Mouse (Mus musculus): ENCODE measurements around the gene Limch1.

Gene Limch1

GRCm38 (mm10) chr5:66782851-66783250 lies 37.2 kb downstream of the Limch1 start:
- DNase-seq (ENCODE audit: extremely low read depth, insufficient read length, low spot score), result no peak

- DNase-seq (ENCODE audit: extremely low read depth, insufficient read length, low spot score), result no peak
These were observed 39.2 kb downstream of the Limch1 start for GRCm38 (mm10) chr5:66784624-66785361.

DNA sequence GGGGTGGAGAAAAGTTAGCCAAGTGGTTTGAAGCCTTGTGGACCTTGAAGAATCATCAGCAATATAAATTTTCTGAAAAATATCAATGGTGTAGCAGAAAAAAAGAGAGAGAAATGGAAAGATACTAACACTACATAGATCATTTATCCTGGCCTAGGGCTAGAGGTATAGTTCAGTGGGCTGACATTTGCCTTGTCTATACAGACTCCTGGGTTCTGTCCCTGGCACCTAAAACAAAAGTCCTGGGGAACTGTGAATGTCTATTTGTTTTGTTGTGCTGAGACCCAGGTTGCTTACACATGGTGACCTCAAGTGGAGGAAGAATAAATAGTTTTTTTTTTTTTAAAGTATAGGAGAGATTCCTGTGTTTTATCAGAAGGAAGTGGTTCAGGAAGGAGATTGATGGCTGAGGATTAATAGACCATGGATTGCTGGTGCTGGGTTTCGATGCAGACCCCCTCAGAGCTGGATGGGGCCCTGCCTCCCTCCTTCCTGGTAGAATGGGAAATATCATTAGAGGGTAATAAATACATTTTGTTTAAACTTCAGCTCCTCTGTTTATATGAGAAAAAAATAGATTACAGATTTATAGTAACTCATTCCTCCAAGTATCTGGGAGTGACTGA lies 40.5 kb downstream of the Limch1 start:
- DNase-seq (ENCODE audit: extremely low read depth, insufficient read length, low spot score), result no peak

DNA sequence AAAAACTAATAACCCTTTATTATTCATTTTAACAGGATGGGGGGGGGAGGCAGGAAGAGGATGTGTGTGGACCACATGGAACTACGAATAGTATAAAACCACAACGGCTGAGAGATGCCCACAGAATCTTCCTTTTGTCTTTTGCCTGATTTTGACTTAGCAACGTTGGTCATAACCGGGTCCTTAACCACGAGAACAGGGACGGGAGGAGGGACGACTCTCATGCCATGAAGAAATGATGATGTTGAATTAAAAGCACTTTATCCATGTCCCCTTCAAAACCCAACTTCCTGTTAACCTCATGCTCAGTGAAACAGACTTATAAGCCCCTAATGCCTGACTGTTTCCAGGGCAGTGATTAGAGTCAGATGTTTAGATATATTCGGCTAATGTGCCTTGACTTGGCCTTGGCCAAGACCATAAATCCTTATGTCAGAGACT lies 41.0 kb downstream of the Limch1 start:
- DNase-seq (ENCODE audit: extremely low read depth, insufficient read length, low spot score), result no peak

DNA sequence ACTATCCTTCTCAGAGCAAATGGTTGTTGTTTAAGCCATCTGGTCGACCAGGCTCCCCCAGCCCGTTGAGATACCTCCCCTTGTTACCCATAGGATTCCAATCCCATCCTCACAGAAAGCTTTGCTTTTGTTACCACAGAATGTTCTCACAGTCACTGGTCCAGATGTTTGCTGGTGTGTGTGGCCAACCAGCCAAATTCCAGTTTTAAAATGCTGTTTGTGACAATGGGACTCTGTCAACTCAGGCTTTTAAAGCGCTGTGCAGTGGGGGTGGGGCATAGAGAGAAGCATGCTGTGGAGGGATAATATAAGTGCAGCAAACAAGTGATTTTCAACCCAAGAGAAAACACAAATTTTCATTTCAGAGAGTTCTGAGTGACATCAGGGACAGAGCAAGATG lies 43.4 kb downstream of the Limch1 start:
- DNase-seq (ENCODE audit: extremely low read depth, insufficient read length, low spot score), result no peak

GRCm38 (mm10) chr5:66791161-66791560 lies 45.5 kb downstream of the Limch1 start:
- no peak for DNase-seq (ENCODE audit: extremely low read depth, insufficient read length, low spot score)

DNA sequence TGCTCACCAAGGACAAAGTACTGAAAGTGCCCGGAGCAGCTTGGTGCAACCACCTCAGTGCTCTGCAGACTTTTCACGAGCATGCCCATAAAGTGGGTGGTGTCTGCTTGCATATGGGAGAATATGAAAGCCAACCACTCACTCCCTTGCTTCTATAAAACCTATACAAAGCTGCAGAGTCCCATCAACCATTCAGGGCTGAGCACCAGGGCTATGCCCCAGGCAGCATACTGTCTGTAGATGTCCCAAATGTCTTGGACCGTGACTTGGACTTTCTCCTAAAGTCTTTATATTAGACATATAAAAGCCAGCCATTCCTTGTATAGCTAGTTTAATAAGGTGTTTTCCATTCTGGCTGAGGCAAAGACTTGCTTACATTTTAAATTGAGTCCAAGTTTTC lies 47.6 kb downstream of the Limch1 start:
- DNase-seq (ENCODE audit: extremely low read depth, insufficient read length, low spot score), result no peak

- DNase-seq (ENCODE audit: extremely low read depth, insufficient read length, low spot score), result no peak
These were observed 51.7 kb downstream of the Limch1 start for GRCm38 (mm10) chr5:66797326-66797725.

- no peak for DNase-seq (ENCODE audit: extremely low read depth, insufficient read length, low spot score)
These were observed 52.5 kb downstream of the Limch1 start for GRCm38 (mm10) chr5:66798135-66798534.

DNA sequence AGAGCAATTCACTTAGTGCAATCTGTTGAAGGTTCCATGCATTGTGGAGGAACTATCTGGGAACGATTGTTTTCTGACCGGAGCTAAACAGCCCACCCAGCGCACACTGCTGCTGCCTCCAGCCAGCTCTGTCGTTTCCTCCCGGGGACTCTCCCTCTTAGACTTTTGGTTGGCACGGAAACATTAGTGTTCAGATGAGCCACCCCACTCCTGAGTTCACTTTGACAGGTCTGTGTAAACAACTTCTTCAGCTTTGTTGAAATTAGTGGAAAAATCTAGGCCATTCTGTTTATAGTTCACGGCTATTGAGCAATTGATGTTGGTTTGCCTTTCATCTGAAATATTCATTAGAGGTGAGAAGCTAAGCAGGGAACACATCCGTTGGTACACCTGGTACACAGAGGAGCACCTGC lies 53.0 kb downstream of the Limch1 start:
- no peak for DNase-seq (ENCODE audit: extremely low read depth, insufficient read length, low spot score)

- no peak for DNase-seq (ENCODE audit: extremely low read depth, insufficient read length, low spot score)
These were observed 54.6 kb downstream of the Limch1 start for GRCm38 (mm10) chr5:66800243-66800642.

DNA sequence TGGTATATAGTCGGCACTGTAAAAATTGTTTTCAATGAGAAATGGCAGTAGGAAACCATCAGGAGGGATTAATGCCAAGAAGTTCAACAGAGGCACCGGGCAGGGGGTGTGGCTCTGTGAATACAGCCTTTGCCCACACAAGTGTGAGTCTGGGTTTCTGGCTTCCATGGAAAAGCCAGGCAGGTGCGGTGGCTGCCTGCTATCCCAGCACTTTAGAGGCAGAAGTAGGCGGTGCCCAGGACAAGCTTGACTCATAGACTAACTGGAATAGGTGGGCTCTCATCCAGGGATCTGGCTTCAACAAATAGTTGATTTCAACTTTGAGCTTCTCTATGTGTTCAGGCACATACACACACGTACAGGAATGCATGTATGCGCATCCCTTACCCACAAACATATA lies 55.4 kb downstream of the Limch1 start:
- DNase-seq (ENCODE audit: extremely low read depth, insufficient read length, low spot score), result no peak

- DNase-seq (ENCODE audit: extremely low read depth, insufficient read length, low spot score), result no peak
These were observed 56.6 kb downstream of the Limch1 start for GRCm38 (mm10) chr5:66802196-66802595.

DNA sequence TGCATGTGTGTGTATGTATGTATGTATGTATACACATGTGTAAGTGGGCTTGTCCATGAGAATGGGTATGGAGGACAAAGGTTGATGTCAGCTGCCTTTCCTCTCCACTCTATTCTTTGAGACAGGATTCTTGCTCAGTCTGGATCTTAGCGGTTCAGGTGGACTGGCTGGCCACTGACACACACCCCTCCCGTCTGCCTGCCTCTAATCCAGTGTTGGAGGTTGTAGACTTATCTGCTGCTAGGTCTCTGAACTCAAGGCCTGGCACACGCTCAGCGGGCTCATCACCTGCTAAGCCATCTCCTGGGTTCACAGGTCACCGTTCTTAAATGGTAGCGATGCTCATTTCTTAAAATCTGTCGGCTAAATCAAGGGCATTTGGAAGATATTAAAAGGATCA lies 60.7 kb downstream of the Limch1 start:
- no peak for DNase-seq (ENCODE audit: extremely low read depth, insufficient read length, low spot score)

- DNase-seq (ENCODE audit: extremely low read depth, insufficient read length, low spot score), result no peak
These were observed 62.1 kb downstream of the Limch1 start for GRCm38 (mm10) chr5:66807737-66808136.

- DNase-seq (ENCODE audit: extremely low read depth, insufficient read length, low spot score), result no peak
These were observed 63.5 kb downstream of the Limch1 start for GRCm38 (mm10) chr5:66809016-66809570.

- no peak for DNase-seq (ENCODE audit: extremely low read depth, insufficient read length, low spot score)
These were observed 64.8 kb downstream of the Limch1 start for GRCm38 (mm10) chr5:66810396-66810795.

GRCm38 (mm10) chr5:66814674-66815073 lies 69.0 kb downstream of the Limch1 start:
- DNase-seq (ENCODE audit: extremely low read depth, insufficient read length, low spot score), result no peak

GRCm38 (mm10) chr5:66815877-66816276 lies 70.2 kb downstream of the Limch1 start:
- DNase-seq (ENCODE audit: extremely low read depth, insufficient read length, low spot score), result no peak

GRCm38 (mm10) chr5:66816751-66817150 lies 71.1 kb downstream of the Limch1 start:
- DNase-seq (ENCODE audit: extremely low read depth, insufficient read length, low spot score), result no peak

DNA sequence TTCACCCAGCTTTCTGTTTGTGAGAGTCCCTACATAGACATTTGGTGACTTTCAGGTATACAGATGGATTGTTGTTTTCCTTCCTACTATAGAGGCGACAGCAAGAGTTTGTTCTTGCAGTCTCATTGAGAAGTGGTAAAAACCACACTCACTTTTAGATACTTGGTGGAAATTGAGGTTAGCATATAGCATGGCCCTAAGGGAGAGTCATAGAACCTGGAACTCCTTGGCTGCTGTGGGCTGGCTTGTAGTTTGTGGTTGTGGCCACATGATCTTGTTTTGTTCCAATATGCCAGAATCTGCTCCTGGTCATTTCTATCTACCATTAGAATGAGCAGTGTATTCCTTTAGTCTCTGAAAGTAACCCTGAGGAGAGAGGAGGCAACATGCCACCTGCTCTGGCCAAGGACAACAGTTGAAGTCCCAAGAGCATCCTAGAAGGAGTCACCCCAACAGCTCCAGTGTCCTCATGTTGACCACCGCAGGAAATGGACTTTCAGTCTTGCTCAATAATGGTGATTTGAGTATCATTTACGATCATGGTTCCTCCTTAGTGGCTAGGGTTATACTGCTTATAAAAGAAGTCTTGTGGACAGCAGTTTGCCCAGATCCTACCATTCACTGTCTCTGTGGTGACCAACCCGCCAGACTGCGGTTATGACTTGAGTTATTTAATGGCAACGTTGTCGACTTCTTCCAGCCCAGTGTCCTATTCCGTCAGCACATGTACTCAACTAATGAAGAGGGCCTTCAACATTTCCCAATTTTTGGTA lies 71.7 kb downstream of the Limch1 start:
- DNase-seq (ENCODE audit: extremely low read depth, insufficient read length, low spot score), result no peak

Measured in 3134 (cell line).